ENCODE assay signal across 9 mouse cellular contexts in the genomic region with DNA sequence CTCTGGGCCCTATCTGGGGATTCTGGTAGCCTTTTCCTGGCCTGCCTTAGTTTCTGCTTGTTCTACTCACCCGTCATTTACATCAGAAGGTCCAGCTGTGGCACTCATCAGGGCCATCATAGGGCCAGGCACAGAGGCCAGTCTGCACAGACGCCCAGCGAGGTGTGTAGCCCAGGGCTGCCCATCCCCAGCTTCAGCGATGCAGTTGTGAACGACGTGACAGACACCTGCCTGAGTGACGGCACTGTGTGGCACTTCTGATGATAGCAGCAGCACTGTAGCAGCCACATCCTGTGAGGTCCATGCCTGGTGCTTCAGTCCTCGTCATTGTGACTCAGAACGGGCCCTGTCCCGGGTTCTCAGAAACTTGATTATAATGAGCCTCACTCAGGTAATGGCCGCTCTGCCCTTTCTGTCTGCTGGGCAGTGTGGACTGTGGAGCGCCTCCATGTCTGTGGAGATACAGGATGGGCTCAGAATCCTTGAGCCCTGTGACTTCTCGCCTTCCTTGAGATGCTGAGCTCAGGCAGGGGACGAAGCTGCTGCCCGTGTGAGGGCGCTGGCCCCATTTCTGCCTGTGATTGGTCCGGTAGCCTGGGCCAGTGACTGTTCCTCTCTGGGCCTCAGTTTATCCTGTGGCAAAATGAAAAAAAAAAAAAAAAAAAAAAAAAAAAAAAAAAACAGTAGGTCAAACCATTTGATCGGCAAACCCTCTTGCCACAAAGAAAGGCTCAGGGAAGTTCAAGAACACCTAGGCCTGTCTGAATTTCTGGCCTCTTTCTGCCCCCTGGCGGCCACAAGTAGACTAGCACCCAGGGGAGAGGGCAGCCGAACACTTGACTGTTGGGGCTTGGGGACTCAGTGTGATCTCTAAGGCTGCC. TPM values are rescaled to one million over a fixed set of nuclear protein-coding genes. Genes with fewer than 3 reads are reported as not detected.
DNase-seq lines count a peak whose midpoint lies in the region; ATAC-seq and TF ChIP-seq lines count a peak whose summit lies in the region.
"Had no signal": no experiment of that assay in that cellular context is flagged by ENCODE, and none has a peak within 500 bp of the region (broad histone marks: within the 10 kb centered on the region; RNA-seq: fewer than 3 reads in every experiment).

No protein-coding gene starts in this region.

- no peaks in the 10 kb centered on the region for H3K27me3 ChIP-seq in intestine, embryonic 14.5 days (replicated peaks; ENCODE audit: control insufficient read depth, insufficient read depth, low read length)
- no peaks in the 10 kb centered on the region for H3K27me3 ChIP-seq in limb, embryonic 14.5 days (ENCODE audit: control insufficient read depth, insufficient read depth, low read length)
- no peaks in the 10 kb centered on the region for H3K27me3 ChIP-seq in midbrain, postnatal 0 days (ENCODE audit: insufficient read depth, low read length)
- H3K27me3 ChIP-seq in splenic B cell, adult 2 months (ENCODE audit: control insufficient read depth, insufficient read depth, low read length, poor library complexity, severe bottlenecking), result no peaks in the 10 kb centered on the region
- H3K27me3 ChIP-seq: embryonic facial prominence, embryonic 15.5 days had no signal

- H3K4me3 ChIP-seq in gastrocnemius, adult 2 months, result no peak overlapping the region
- H3K4me3 ChIP-seq in intestine, embryonic 14.5 days (ENCODE audit: low read depth, low read length), result no peak overlapping the region
- H3K4me3 ChIP-seq in limb, embryonic 14.5 days (replicated peaks; ENCODE audit: low read length), result no peak overlapping the region
- no peak overlapping the region for H3K4me3 ChIP-seq in midbrain, postnatal 0 days (ENCODE audit: low read depth, low read length)
- H3K4me3 ChIP-seq: embryonic facial prominence, embryonic 15.5 days had no signal

- WGBS in intestine, embryonic 14.5 days, result 75% methylated on average over 20 of the region's 20 CpGs
- WGBS in limb, embryonic 14.5 days, result 73% methylated on average over 20 of the region's 20 CpGs
- 66% methylated on average over 20 of the region's 20 CpGs for WGBS in midbrain, postnatal 0 days

- intact Hi-C loops in gastrocnemius, adult 2 months (cut with DNase I), result loop anchor here (1.0 to 5.0 kb wide), 3 partner anchors 87 to 185 kb away; a partner anchor contains a TSS

- H3K27ac ChIP-seq in gastrocnemius, adult 2 months, result no peak overlapping the region
- no peak overlapping the region for H3K27ac ChIP-seq in intestine, embryonic 14.5 days (ENCODE audit: low read depth)
- no peak overlapping the region for H3K27ac ChIP-seq in limb, embryonic 14.5 days (replicated peaks; ENCODE audit: low read depth, low read length)
- H3K27ac ChIP-seq in midbrain, postnatal 0 days (ENCODE audit: low read depth, low read length), result no peak overlapping the region
- H3K27ac ChIP-seq: embryonic facial prominence, embryonic 15.5 days had no signal

- DNase-seq in urinary bladder, postnatal 14 days (ENCODE audit: low spot score), result peak; percentile 48
- DNase-seq in urinary bladder, postnatal 10 days (ENCODE audit: low spot score), result no peak
- DNase-seq in cerebellum, postnatal 14 days, result peak; percentile 73 to 85
- peak; percentile 57 for DNase-seq in gastrocnemius, adult 2 months
- DNase-seq in intestine, embryonic 14.5 days (ENCODE audit: low spot score), result peak; percentile 80
- DNase-seq in limb, embryonic 14.5 days (ENCODE audit: low spot score), result peak; percentile 40
- DNase-seq in midbrain, postnatal 0 days (ENCODE audit: low spot score), result peak; percentile 64
- peak; percentile 88 for DNase-seq in splenic B cell, adult 2 months (ENCODE audit: low read depth, low spot score)

- H3K4me1 ChIP-seq in intestine, embryonic 14.5 days (replicated peaks; ENCODE audit: control insufficient read depth, insufficient read depth, low read length), result no peaks in the 10 kb centered on the region
- no peaks in the 10 kb centered on the region for H3K4me1 ChIP-seq in limb, embryonic 14.5 days (ENCODE audit: control insufficient read depth, insufficient read depth, low read length)
- H3K4me1 ChIP-seq in midbrain, postnatal 0 days (ENCODE audit: insufficient read depth, low read length), result no peaks in the 10 kb centered on the region

- ATAC-seq in intestine, embryonic 14.5 days (replicated peaks; ENCODE audit: low FRiP score, low TSS enrichment, low read depth), result peak; percentile 70; the same call in 1 of the 2 replicates
- peak; percentile 53; the same call in 1 of the 2 replicates for ATAC-seq in limb, embryonic 14.5 days (ENCODE audit: low FRiP score, low read depth)
- ATAC-seq in midbrain, postnatal 0 days (ENCODE audit: low FRiP score), result peak; percentile 62; the same call in 1 of the 2 replicates

- TF ChIP-seq CTCF in gastrocnemius, adult 2 months (IDR thresholded peaks at IDR 0.05), result peak; percentile 88
- peak; percentile 84 for TF ChIP-seq CTCF in midbrain, postnatal 0 days (IDR thresholded peaks at IDR 0.05)

- H3K9ac ChIP-seq in intestine, embryonic 14.5 days (ENCODE audit: low read length), result no peak overlapping the region
- H3K9ac ChIP-seq in limb, embryonic 14.5 days (ENCODE audit: low read depth, low read length, severe bottlenecking), result no peak overlapping the region
- no peak overlapping the region for H3K9ac ChIP-seq in midbrain, postnatal 0 days (replicated peaks; ENCODE audit: low read length, poor library complexity, severe bottlenecking)
- H3K9ac ChIP-seq: embryonic facial prominence, embryonic 15.5 days had no signal

- H3K36me3 ChIP-seq in intestine, embryonic 14.5 days (ENCODE audit: control insufficient read depth, insufficient read depth, low read length), result no peaks in the 10 kb centered on the region
- no peaks in the 10 kb centered on the region for H3K36me3 ChIP-seq in limb, embryonic 14.5 days (ENCODE audit: control insufficient read depth, insufficient read depth, low read length)
- no peaks in the 10 kb centered on the region for H3K36me3 ChIP-seq in midbrain, postnatal 0 days (ENCODE audit: insufficient read depth, low read length)
- H3K36me3 ChIP-seq in splenic B cell, adult 2 months (ENCODE audit: control insufficient read depth, insufficient read depth, low read length, poor library complexity, severe bottlenecking), result no peaks in the 10 kb centered on the region
- H3K36me3 ChIP-seq: embryonic facial prominence, embryonic 15.5 days had no signal

- TF ChIP-seq POLR2A in limb, embryonic 14.5 days (IDR thresholded peaks at IDR 0.05; ENCODE audit: borderline replicate concordance, extremely low read depth, insufficient read depth, insufficient read length), result no peak

- H3K9me3 ChIP-seq in intestine, embryonic 14.5 days (ENCODE audit: control insufficient read depth, low read length), result no peaks in the 10 kb centered on the region
- no peaks in the 10 kb centered on the region for H3K9me3 ChIP-seq in limb, embryonic 14.5 days (ENCODE audit: control insufficient read depth, low read length)
- H3K9me3 ChIP-seq in midbrain, postnatal 0 days (ENCODE audit: low read length), result no peaks in the 10 kb centered on the region
- H3K9me3 ChIP-seq: embryonic facial prominence, embryonic 15.5 days had no signal

- no peak overlapping the region for H3K4me2 ChIP-seq in intestine, embryonic 14.5 days (ENCODE audit: low read length)
- no peak overlapping the region for H3K4me2 ChIP-seq in limb, embryonic 14.5 days (replicated peaks; ENCODE audit: low read depth, low read length, severe bottlenecking)
- no peak overlapping the region for H3K4me2 ChIP-seq in midbrain, postnatal 0 days (ENCODE audit: low read depth, low read length, poor library complexity, severe bottlenecking)
- H3K4me2 ChIP-seq: embryonic facial prominence, embryonic 15.5 days had no signal

RNA-seq across cellular contexts. Expression of a gene that starts 22.4 kb away (rescaled TPM):
- total RNA-seq in gastrocnemius, adult 2 months (2021), result not detected
- 0.35 and 0.63 TPM in 2 replicates for polyA plus RNA-seq in intestine, embryonic 14.5 days (2014; fragmentation: Nextera tagmentation; extraction: Ambion mirVana)
- polyA plus RNA-seq in limb, embryonic 14.5 days (2012; rRNA removed), result 1.5 and 1.9 TPM in 2 replicates
- polyA plus RNA-seq in limb, embryonic 14.5 days (2014; fragmentation: Nextera tagmentation; extraction: Ambion mirVana), result 0.93 and 1.3 TPM in 2 replicates
- total RNA-seq in midbrain, postnatal 0 days (2014; rRNA removed), result 0.42 and 1.5 TPM in 2 replicates
- 0.45 and 0.56 TPM in 2 replicates for polyA plus RNA-seq in midbrain, postnatal 0 days (2015; fragmentation: Nextera tagmentation; extraction: Ambion mirVana)

RNA-seq across cellular contexts. Expression of a gene that starts 33.5 kb away (rescaled TPM):
- total RNA-seq in gastrocnemius, adult 2 months (2021), result not detected
- 0.15 TPM in 1 of 2 replicates, not detected in the other for polyA plus RNA-seq in intestine, embryonic 14.5 days (2014; fragmentation: Nextera tagmentation; extraction: Ambion mirVana)
- polyA plus RNA-seq in limb, embryonic 14.5 days (2012; rRNA removed), result 0.35 and 0.41 TPM in 2 replicates
- 0.33 TPM in 1 of 2 replicates, not detected in the other for polyA plus RNA-seq in limb, embryonic 14.5 days (2014; fragmentation: Nextera tagmentation; extraction: Ambion mirVana)
- total RNA-seq in midbrain, postnatal 0 days (2014; rRNA removed), result 0.94 and 2.1 TPM in 2 replicates
- polyA plus RNA-seq in midbrain, postnatal 0 days (2015; fragmentation: Nextera tagmentation; extraction: Ambion mirVana), result 0.58 and 0.91 TPM in 2 replicates

RNA-seq across cellular contexts. Expression of a gene that starts 57.2 kb away (rescaled TPM):
- 10 to 100 TPM; 21.3 to 21.4 TPM for total RNA-seq in gastrocnemius, adult 2 months (2021)
- 111 and 112 TPM in 2 replicates for polyA plus RNA-seq in intestine, embryonic 14.5 days (2014; fragmentation: Nextera tagmentation; extraction: Ambion mirVana)
- polyA plus RNA-seq in limb, embryonic 14.5 days (2012; rRNA removed), result 46.0 and 57.6 TPM in 2 replicates
- polyA plus RNA-seq in limb, embryonic 14.5 days (2014; fragmentation: Nextera tagmentation; extraction: Ambion mirVana), result 93.9 and 96.4 TPM in 2 replicates
- total RNA-seq in midbrain, postnatal 0 days (2014; rRNA removed), result 17.7 and 28.1 TPM in 2 replicates
- 41.7 and 41.9 TPM in 2 replicates for polyA plus RNA-seq in midbrain, postnatal 0 days (2015; fragmentation: Nextera tagmentation; extraction: Ambion mirVana)
